Mouse (Mus musculus) testis, postnatal 10 days (tissue): ENCODE measurements around the gene Gphb5.

Experiments used
- DNase-seq: peaks from one replicate; pipeline ENCODE4 v3.0.0; 2021; ENCODE audit warnings: low spot score

The Gphb5 gene

GRCm38 (mm10) chr12:75394011-75394773 is 22.4 kb downstream of the Gphb5 start:
- DNase-seq, result peak; percentile 30

GRCm38 (mm10) chr12:75391526-75391925 is 25.1 kb downstream of the Gphb5 start:
- DNase-seq, result peak; percentile 32

GRCm38 (mm10) chr12:75389308-75390135 is 27.1 kb downstream of the Gphb5 start:
- peak; percentile 44 for DNase-seq

GRCm38 (mm10) chr12:75388521-75388920 is 28.1 kb downstream of the Gphb5 start:
- peak; percentile 30 for DNase-seq

GRCm38 (mm10) chr12:75387846-75388245 is 28.7 kb downstream of the Gphb5 start:
- peak; percentile 38 for DNase-seq

- peak; percentile 26 for DNase-seq
Observed at GRCm38 (mm10) chr12:75387156-75387555, 29.4 kb downstream of the Gphb5 start.

- peak; percentile 35 for DNase-seq
Observed at GRCm38 (mm10) chr12:75386731-75387130, 29.9 kb downstream of the Gphb5 start.

- peak; percentile 17 for DNase-seq
Observed at GRCm38 (mm10) chr12:75376126-75376525, 40.5 kb downstream of the Gphb5 start.

- no peak for DNase-seq
Observed at GRCm38 (mm10) chr12:75375060-75375459, 41.5 kb downstream of the Gphb5 start.

- DNase-seq, result no peak
Observed at GRCm38 (mm10) chr12:75374437-75374836, 42.1 kb downstream of the Gphb5 start.

- DNase-seq, result peak; percentile 36
Observed at GRCm38 (mm10) chr12:75369418-75369851, 47.1 kb downstream of the Gphb5 start.

- DNase-seq, result peak; percentile 27
Observed at GRCm38 (mm10) chr12:75368527-75368926, 48.1 kb downstream of the Gphb5 start.

- peak; percentile 12 for DNase-seq
Observed at GRCm38 (mm10) chr12:75367371-75367770, 49.2 kb downstream of the Gphb5 start.

GRCm38 (mm10) chr12:75365621-75366124 is 50.9 kb downstream of the Gphb5 start:
- peak; percentile 34 for DNase-seq

- DNase-seq, result peak; percentile 28
Observed at GRCm38 (mm10) chr12:75364416-75364815, 52.2 kb downstream of the Gphb5 start.

- DNase-seq, result peak; percentile 31
Observed at GRCm38 (mm10) chr12:75362456-75362855, 54.1 kb downstream of the Gphb5 start.
